Mouse (Mus musculus) frontal cortex, adult (tissue): ENCODE data around the gene Sox12.

Experiments
- ATAC-seq: cut with Nextera tagmentation; 2 replicates; pipeline ENCODE4 v1.9.2; 2017; ENCODE audit warnings: mild to moderate bottlenecking, moderate library complexity, mixed read lengths; ENCODE audit not compliant: low TSS enrichment

The Sox12 gene

DNA sequence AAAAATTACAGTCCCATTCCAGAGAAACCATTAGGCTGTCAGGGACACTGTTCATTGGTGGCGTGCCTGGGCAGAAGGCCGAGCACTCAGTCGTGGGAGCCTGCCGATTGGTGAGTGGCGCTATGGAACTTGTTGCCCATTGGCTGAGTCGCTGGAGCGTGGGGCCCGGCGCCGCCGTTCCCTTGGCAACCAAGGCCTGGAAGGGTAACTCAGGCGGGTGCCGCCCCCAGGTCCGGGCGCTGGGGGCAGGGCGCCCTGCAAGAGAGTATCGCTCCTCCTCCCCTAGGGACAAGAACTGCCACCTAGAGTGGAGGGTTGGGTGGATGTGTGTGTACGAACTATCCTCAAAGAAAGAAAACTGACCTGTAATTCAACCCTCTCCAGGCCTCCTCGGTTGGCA is 8.3 kb upstream of the Sox12 start:
- peak; percentile 98 for ATAC-seq

DNA sequence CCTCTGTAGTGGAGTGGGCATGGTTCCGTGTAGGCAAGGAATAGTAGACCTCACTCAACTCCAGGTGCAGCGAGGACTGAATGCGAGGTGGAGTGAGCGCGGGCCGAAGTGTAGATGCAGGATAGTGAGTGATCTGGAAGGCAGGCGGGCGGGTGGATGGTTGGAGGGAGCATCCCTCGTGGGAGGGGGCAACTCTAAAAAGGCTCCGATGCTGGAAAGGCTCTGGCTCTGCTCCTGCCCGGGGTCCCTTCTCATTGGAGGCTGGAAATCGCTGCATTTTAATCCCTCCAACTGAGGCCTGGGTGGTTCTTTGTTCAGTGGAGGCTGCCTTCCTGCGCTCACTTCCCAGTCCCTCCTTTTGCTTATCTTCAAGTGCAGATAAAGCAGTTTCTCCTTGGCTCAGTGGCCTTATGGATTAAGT is 1.3 kb upstream of the Sox12 start:
- ATAC-seq = no peak

DNA sequence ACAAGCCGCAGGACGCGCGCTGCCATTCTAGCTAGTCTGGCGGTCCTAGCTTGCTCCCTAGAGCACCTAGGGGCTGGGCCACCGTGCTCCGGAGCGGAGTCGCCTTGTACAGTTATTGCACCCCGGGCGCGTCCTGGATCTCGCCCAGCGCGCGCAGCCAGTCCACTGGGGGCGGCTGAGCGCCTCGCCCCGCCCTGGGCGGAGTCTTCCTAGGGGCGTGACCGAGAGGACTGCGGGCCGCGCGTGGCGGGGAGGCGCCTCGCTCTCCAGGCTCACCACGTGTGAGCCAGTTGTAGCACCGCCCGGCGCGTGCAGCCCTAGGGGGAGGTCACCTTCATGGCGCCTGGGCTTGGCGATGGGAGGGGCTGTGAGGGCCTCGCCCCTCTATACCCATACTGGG is 828 bp upstream of the Sox12 start:
- peak; percentile 48 for ATAC-seq

DNA sequence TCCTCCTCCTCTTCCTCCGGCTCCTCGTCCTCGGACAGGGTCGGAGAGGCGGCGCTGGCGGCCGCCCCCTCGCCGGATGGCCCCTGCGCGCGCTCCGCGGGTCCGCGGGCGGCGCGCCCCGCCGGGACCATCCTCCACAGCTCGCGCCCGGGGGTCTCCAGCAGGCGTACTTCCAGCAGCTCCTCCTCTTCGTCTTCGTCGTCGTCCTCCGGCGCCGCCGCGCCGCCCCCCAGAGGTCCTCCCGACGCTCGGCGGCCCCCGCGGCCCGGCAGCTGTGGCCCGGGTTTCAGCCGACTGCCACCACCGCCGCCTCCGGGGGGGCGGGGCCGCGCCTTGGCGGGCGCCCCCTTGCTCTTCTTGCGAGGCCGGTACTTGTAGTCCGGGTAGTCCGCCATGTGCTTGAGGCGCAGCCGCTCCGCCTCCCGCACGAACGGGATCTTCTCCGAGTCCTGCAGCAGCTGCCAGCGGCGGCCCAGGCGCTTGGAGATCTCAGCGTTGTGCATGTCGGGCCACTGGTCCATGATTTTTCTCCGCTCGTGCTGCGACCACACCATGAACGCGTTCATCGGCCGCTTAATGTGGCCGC is 766 bp downstream of the Sox12 start:
- peak; percentile 38 for ATAC-seq

DNA sequence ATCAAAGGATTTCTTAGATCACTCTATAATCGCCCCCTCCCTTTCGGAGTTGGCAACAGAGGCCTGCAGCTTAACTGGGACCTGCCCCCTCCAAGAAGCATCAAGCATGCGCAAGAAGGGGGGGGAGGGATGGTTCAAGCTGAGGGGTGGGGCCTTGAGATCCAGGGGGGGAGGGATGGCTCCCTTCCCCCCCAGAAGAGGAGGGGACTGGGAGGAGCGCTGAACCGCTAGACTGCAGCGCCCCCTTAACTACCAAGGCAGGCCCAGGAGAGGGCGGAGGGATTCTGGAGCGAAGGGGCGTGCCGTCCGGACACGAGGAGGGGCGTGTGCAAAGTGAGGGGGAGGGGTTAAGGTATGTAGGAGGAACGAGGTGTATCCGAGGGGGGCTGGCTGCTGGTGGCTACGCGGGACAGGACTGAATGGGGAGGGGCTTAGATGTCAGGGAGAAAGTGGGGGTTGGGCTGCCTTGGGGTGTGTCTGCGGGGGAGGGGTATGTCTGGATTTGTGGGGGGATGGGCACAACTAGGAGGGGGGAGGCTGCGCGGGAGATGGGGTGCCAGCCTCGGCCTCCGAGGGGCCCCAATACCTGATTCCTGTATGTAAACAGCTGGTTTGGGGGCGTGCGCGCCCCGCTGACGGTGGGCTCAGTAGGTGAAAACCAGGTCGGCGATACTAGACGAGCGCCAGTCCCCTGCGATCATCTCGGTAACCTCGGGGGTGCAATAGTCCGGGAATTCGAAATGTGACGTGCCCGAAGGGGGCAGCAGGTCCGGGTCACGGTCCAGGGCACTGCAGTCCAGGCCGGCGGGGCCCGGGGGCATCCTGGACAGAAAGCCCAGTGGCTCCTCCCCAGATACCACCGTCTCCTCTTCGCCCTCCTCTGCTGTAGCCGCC is 1.5 kb downstream of the Sox12 start:
- ATAC-seq = peak; percentile 35

DNA sequence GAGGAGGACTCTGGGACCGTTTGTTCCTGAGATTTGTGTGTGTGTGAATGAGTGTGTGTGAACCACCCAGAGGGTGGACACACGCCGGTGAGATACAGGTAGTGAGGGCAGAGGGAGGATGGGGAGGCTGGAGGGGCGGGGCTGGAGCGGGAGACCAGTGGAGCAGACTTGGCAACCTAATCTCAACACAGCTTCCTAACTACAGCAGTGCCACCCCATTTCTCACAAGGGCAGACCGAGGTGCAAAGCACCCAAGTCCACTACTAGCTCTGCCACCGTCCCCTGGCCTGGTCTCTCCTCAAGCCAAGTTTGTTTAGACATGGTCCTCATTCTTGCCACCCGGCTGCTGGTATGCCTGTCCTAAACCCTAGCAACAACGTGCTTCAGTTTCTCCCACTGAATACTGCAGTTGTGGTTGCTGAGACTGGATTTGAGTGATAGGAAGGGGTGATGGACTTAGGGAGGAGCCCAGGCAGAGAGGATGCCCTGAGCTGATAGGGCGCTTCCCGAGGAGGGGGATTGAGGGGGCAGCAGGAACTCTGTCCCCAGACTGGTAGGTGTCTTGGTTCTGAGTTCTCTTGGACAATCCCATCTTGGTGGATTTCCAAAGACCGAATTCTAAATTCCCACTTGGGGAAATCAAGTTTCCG is 2.5 kb downstream of the Sox12 start:
- no peak for ATAC-seq

DNA sequence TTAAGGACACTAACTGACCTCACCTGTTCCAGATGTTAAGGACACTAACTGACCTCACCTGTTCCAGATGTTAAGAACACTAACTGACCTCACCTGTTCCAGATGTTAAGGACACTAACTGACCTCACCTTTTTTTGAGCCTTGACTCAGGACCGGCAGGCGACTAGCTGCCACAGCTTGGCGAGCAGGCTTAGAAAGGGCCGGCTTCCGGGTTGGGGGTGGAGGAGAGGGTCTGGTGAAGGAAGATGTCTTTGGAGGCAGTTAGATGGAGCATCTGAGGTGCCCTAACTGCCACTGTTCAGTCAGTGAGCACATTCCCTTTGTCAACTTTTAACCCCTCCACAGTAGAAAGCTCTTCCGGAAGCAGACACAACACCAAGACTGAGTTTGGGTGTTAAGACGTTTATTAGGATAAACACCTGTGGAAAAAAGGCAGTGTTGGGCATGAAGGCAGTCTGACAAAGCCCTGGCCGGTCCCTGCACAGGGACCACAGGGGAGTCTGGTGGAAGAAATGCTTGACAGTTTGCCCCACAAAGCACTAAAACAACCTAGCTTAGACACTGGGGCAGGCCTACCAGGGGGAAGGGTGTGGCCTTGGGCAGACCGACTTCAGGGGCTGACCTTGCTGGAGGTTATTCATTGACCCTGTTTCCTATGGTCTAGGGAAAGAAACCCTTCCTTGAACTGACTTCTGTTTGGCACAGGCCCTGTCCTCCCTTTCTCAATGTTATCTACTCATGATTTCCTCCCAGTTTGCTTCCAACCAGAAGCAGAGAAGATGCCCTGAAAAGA is 4.4 kb downstream of the Sox12 start:
- ATAC-seq = no peak

DNA sequence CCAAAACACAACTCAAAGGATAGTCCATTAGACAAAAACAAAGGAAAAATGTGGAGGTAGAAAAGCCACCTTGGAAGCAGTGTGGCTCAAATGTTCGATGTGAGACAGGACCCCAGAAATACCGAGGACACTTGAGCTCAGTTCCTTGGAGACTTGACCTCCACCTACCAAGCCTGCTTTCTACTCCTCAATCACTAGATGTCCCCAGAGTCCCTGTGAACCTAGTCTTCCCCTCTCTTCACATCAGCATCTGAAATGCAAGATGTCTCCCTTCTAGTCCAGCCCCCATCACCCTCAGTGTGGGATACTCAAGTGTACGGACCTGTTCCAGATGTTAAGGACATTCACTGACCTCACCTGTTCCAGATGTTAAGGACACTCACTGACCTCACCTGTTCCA is 5.1 kb downstream of the Sox12 start:
- ATAC-seq = peak; percentile 23; the same call in 1 of the 2 replicates

DNA sequence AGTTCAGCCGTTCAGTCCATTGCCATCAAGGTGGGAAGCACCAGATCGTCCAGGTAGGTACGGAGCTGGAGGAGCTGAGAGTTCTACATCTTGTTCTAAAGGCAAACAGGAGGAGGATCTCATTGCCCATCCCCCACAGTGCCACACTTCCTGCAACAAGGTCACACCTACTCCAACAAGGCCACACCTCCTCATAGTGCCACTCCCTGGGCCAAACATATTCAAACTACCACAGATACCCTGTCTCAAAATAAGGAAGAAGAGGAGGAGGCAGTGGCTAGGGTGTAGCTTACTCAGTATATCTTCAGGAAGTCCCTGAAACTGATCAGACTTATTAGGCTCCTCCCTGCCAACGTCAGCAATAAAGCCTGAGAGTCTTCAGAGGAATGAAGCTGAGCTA is 13.7 kb downstream of the Sox12 start:
- ATAC-seq = no peak

DNA sequence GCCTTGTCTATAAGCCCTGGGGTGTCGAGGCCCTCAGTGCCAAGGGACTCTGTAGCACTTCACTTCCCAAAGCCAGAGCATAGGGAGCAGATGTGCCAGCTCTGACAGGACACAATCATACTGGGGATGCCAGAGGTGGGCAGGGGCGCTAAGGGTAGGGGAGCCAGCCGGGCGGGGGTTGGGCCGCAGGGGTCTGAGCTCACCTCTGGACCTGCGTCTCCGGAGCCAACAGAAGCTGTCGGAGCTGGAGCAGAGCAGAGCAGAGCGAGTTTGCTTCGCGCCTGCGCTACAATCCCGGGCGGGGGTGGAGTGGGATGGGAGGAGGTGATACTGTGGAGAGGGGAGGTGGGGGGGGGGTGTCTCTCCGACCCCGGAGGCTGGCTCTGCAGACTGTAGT is 21.5 kb downstream of the Sox12 start, which contains the start of gene Nrsn2:
TSS of gene Nrsn2 (minus strand) at position 294 of the 397 bp plus-strand sequence.
- ATAC-seq = peak; percentile 81

DNA sequence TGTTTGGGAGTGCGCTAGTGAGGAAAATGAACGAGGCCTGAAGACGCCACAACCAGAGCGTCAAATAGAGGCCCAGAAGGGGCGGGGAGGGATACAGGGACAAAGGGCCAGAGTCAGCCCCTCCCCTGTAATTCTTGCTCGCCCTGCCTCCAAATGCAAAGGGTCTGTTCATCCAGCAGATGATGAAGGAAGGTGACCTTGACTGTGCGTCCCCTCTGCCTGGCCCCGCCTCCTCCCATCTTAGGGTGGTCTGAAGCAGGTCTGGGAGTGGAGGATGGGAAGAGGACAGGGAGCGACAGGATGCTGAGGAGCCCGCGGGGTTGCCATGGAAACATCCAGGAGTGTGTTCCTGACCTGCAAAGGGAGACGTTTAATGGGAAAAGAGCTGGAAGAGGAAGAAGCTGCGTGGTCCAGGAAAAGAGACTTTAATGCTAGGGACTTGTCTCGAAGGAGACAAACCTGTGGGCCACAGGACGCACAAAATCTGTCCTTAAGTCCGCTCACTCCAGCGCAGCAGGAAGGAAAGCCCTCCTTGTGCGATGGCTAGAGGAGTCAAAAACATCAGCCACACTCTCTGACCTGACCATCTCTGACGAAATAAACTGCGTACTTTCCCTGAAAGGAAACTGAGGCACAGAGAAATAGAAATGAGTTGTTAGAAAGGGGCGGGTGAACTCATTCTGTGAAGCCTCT is 22.1 kb downstream of the Sox12 start:
- peak; percentile 75 for ATAC-seq

DNA sequence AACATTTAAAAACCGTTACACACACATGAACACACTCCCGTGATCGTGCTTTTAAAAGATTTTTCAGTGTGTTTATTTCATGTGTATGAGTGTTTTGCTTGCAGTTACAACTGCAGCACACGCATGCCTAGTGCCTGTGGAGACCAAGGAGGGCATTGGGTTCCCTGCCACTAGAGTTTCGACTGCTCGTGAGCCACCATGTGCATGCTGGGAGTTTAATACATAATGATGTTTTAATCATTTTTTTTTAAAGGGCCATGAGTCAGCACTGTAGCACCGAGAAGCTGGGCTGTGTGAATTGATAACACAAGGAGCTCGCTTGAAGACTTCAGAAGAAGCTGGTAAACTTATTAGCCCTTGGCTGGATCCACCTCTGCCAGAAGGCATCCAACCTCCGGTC is 24.3 kb downstream of the Sox12 start:
- ATAC-seq = no peak

DNA sequence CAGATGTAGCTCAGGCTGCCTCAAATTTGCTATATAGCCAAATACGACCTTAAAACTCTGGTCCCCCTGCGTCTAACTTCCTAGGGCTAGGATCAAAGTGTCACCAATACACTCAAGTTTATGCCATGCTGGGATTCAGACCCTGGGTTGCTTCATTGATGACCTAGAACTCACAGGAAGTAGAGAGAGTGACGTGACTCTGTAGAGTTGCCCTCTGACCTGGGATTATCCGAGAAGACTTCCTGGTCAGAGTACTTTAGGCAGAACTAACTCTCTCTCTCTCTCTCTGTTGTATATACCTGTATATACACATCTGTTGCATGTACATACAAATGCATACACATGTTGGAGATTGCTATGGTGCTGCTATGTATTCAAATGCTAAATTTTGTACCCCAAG is 25.2 kb downstream of the Sox12 start:
- ATAC-seq = no peak

DNA sequence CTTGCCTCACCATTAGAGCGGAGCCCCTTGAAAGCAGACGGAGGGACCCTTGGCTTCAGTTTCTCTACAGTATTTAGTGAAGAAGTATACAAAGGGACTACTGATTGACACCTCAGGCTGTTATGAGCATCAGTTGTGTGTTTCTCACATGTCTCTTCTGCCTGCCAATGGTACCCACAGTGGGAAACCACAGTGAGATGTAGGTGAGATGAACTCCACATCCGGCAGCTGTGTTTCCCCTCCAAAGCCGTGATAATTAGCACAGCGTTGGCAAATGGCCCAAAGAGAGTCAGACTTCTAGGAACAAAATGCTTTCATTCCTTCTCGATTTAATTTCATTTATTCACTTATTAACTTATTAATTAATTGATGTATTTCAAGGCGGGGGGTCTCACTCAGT is 25.8 kb downstream of the Sox12 start:
- ATAC-seq = no peak

DNA sequence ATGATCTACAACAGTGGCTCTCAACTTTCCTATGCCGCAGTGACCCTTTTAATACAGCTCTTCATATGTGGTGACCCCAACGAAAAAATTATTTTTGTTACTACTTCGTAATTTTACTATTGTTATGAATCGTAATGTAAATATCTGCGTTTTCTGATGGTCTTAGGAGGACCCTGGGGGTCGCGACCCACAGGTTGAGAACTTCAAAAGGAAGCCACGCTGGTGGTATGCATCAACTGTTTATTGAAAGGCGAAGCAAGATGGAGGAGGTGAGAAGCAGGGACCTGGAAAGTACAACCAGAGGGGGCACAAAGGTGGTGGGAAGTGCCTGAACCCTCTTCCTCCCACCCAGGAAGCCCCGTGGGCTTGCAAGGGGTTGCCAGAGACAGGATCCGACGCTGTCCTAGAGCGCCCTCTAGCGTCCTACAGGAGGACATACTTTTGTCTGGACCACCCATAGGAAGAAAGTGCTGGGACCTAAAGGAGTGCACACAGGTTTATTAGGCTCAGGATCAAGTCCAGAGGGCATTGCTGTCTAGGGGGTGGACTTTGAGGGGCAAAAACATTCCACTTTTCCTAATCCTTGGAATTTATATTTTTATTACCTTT is 29.2 kb downstream of the Sox12 start:
- peak; percentile 67 for ATAC-seq

DNA sequence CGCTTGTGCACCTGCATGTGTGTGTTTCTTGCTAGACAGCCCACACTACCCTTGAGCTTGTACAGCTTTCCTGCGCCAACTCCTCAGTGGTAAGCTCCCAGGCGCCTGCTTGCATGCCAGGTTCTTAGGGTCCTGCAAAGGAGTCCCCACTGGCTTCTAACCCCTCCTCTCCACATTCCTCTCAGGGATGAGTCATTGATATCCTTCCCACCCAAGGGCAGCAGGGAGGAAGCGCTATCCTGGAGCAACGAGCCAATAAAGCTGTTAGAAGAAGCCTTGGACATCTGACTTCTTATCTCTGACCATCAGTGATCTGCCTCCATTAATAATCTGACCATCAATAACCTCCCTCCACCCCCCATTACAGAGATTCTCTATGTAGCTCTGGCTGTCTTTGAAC is 29.9 kb downstream of the Sox12 start:
- ATAC-seq = no peak

DNA sequence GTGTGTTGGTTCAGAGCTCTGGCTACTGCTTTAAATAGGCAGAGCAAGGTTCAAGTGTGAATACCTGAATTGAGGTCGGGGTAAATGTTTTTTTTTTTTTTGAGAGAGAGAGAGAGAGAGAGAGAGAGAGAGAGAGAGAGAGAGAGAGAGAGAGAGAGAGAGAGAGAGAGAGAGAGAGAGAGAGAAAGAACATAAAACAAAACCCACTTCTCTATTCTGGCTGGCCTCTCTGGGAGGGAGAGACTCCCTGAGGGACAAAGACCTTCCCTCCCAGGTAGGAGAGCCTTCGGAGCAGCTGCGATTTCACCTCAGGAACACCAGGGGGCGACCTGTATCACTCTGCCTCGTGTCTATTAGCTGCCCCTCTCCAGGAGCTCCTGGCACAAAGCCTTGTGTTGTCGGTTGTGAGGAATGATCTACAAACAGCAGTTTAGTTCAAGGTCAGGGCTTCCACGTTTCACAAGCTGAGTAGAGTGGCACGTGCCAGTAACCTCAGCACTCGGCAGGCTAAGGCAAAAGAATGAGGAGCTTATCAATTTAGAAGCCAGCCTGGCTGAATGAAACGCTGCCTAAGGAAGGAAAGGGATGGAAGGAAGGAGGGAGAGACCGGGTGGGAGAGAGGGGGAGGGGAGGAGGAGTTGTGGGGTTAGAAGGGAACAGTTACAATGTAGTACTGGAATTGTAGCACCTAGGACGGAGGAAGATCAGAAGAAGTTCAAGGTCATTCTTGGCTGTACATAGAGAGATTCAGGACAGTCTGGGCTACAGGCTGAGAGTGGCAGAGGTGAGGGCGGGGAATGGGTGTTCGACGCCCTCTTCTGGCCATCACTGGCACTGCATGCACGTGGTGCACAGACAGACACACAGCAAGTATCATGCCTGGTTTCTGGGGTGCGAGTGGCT is 34.4 kb downstream of the Sox12 start:
- ATAC-seq = peak; percentile 87

DNA sequence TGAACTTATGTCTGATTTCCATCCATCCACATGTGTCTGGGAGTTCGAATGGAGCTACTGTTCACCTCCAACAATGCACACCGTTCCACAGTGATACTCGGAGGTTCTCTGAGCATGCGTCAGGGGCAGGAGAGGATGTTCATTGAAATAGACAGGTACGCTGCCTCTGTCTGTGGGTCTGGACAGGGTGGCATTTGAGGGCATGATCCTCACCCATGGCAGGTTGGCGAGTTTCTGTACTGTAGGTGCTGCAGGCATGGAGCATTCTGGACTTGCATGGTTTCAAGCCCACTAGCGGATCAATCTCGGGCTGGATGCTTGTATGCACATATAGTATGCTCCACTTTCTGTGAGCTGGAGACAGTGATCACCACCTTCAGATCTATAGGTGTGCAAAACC is 36.7 kb downstream of the Sox12 start:
- no peak for ATAC-seq

DNA sequence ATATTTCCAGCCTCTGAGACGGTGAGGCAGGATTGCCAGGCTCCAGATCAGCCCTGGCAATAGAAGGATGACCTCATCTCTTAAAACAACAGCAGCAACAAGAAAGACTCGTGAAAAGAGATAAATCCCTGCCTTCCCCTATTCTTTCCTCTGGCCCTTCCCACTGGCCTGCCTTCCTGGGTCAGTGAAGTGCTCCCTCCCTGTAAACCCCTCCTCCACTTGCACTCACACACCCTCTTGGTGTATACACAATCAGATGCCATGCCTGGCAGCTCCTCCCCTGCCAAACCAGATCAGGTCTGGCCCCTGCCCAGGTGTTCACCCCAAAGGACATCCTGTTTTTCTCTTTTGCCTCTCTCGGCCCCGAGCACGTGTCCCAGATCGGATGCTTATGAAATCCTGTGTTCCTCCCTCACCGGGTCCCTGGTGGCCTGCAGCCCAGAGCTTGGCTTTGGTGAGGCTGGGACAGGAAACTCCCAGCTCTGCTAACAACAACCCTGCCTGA is 37.5 kb downstream of the Sox12 start:
- ATAC-seq = no peak

DNA sequence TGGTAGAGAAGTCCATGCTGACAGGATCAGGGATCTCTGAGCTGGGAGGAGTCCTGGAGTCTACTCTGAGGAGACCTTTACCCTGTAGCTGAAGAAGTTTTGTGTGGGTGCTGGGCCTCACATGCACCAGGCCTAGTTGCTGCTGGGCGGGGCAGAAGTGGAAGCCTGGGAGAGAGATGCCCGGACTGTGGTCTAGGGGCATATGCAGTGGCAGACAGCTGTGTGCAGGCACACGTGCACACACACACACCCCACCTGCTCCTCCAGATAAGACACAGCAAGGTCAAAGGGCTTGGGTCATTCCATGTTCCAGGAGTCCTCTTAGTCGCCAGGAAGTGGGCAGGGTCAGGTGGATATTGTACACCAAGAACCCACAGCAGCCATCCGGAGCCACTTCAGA is 38.2 kb downstream of the Sox12 start:
- ATAC-seq = no peak
